Mouse (Mus musculus) brown adipose tissue, adult 24 weeks (tissue): ENCODE results near the gene Scamp2. TPM values are rescaled to one million over a fixed set of nuclear protein-coding genes. Genes with fewer than 3 reads are reported as not detected.

ENCODE experiments used
- H3K27ac ChIP-seq: fragments of 200-500 bp; replicated peaks from 2 replicates; pipeline ENCODE4 v1.5.1; 2012; ENCODE audit warnings: low read depth, mild to moderate bottlenecking, low read length
- H3K4me1 ChIP-seq: fragments of 200-500 bp; 2 replicates; pipeline ENCODE4 v1.6.1; 2012; ENCODE audit warnings: low read length, mixed read lengths; ENCODE audit not compliant: control insufficient read depth, insufficient read depth, insufficient read length
- H3K4me3 ChIP-seq: fragments of 200-500 bp; 2 replicates; pipeline ENCODE4 v1.5.1; 2012; ENCODE audit warnings: low read depth, mild to moderate bottlenecking, low read length, moderate library complexity; ENCODE audit not compliant: insufficient read depth
- polyA plus RNA-seq: library from polyadenylated mRNA; stranded (reverse); fragments of >200 nt; gene quantifications from 2 replicates; pipeline ENCODE4 v1.2.4, GENCODE M21; 2012; ENCODE audit not compliant: missing spikeins, insufficient read depth, insufficient read length

Gene Scamp2
- polyA plus RNA-seq, 1 experiment = 17.1 TPM

DNA sequence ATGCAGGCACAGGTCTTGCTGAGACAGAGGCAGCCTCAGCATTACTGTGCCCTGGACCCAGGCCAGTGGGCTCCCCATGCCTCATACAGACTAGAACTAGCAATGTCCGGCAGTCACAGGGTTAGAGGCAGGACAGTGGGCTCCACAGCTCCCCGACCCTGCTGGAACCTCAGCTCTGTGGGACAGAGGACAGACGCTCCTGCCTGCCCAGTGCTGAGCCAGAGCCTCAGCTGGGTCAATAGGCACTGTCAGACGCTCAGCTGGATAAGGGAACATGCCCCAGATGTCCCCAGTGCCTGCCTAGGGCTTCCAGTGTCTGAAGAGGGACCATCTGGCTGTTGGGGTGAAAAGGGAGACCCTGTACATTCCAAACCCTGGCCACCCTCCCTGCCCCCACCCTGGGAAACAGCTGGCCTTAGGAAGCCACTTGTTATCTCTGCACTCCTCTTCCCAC lies 37.2 kb downstream of the Scamp2 start:
- H3K4me3 ChIP-seq = no peak overlapping the region
- no peaks in the 10 kb centered on the region for H3K4me1 ChIP-seq
- no peak overlapping the region for H3K27ac ChIP-seq

DNA sequence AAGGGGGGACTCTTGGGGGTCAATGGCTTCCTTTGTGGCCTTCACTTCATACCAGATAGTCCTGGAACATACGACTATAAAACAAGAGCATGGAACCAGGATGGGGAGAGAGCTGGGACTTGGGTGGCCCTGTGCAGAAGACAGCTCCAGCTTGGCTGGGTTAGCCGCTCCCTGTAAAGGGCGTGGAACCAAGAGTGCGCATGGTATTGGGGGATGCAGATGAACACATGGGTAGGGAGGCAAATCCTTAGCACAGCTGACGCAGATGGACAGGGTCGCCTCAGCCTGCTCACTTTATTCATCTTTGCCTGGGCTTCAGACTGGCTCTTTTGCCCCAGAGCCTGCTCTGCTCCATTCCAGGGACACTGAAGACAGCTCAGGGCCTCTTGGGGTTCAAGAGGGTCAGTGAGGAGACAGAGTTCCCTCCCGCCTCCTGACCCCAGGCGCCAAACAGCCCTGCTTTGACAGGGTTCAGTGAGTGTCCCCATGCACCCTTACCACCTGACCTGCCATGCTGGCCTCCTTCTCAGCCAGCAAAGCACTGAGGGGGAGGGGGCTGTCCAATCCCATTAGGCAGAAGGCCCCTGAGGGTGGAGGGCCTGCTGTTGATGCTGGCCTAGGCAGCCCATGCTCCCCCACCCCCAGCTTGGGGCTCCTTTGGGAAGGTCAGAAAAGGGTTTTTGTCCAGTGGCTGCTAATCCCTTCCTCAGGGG lies 38.3 kb downstream of the Scamp2 start:
- Histone ChIP-seq H3K4me1 (no peaks in the 10 kb centered on the region), H3K27ac (no peak overlapping the region)

DNA sequence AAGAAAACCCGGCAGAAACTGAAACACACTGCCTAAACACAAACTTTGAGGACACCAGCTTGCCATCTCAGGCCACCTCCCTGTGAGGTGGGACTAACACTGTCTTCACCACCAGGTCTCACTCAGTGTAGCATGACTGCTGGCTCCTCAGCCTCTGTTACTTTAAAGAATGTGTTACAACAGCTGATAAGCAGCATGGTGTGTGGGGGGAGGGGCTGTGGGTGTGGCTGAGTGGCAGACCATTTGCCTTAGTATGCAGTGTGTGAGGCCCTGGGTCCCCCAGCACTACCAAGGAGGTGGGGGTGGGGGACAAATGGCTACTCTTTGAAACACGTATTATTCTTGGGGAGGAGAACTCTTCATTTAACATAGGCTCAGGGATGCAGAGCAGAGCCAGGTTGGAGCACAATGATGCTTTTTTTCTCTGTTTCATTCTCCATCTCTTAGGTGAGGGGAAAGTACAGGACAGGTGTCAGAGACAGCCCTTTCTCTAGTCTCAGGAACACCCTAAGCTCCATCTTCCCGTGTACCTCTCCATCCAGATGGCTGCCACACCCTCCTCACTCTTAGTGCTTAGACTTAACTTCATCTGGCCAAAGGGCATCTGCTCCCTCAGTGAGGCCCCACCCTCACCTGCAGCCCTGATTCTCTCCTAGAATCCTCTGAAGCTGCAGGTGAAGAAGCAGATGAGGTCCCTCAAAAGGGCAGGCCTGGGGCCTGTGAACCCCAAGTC lies 40.0 kb downstream of the Scamp2 start:
- H3K4me1 ChIP-seq = no peaks in the 10 kb centered on the region
- no peak overlapping the region for H3K27ac ChIP-seq
- H3K4me3 ChIP-seq = no peak overlapping the region

More for the DNA sequence above, 38.3 kb downstream of the Scamp2 start:
- no peak overlapping the region for H3K4me3 ChIP-seq

DNA sequence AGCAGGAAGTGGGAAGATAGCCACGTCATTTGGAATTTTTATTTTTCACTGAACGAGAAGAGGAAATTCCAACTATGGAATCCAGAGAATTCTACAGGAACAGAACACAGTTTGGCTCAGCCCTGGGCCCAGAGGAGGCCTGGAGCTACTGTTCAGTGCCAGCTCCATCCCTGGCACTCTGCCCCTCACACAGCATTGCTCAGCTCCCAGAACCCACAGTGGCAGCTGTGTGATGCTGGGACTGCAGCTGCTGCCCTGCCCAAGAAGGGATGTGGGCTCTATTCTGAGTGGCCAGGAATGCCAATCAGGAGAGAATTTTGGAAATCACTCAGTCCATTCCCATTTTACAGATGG lies 40.6 kb downstream of the Scamp2 start:
- no peaks in the 10 kb centered on the region for H3K4me1 ChIP-seq
- H3K4me3 ChIP-seq = no peak overlapping the region
- no peak overlapping the region for H3K27ac ChIP-seq

DNA sequence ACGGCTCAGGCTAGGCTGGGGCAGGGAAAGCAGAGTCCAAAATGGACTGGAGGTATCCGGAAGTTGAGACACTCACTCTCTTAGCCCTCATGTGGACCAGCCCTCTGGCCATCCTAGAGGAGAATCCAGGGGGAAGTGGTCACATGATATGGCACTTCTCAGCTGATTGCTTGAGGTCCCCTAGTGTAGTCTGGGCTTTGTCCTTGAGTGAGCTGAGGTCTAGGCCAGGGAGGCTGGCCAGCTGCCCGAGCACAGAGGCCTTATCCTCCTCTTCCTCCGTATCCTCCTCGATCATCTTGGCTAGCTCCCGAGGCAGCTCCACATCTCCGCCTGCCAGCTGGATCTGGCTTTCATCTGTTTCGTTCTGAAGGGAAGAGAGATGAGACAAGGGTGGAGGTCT lies 41.4 kb downstream of the Scamp2 start:
- H3K4me1 ChIP-seq = no peaks in the 10 kb centered on the region
- no peak overlapping the region for H3K27ac ChIP-seq
- no peak overlapping the region for H3K4me3 ChIP-seq

DNA sequence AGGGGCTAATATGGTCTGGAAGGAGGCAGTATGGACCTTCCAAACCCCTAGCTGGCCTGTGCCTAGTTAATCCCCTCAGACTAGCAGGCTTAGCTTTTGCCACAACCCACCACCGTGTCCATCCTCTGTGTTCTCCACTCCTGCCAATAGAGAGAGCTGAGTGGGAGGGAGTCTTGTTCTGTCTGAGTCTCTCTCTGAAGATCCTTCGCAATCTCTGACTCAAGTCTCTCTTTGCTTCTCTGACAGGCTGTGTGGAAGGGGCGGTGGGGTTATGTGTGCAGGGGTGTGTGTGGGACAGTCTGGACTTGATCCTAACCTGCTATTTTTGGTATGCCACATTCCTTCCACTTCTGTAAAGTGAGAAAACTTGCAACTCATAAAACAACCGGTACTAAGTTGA lies 44.1 kb downstream of the Scamp2 start:
- Histone ChIP-seq H3K4me1 (no peaks in the 10 kb centered on the region), H3K27ac (no peak overlapping the region), H3K4me3 (no peak overlapping the region)

DNA sequence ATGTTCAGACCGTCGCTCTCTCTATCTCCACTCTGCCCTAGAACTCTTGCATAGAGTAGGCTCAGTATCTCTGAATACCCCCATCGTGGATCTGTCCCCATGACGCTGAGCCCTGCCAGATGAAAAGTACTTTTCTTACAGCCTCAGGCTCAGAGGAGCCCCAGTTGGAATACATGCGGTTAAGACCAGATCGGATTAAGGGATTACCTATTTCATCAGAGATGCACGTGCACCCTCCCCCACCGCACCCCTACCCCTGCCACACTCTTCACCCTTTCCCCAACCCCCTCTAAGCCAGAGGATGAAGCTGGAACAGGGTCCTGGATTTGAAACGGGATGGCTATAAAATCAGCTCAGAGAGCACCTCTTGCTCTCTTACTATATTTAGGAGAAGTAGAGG lies 44.8 kb downstream of the Scamp2 start:
- Histone ChIP-seq H3K4me3 (no peak overlapping the region), H3K27ac (no peak overlapping the region), H3K4me1 (no peaks in the 10 kb centered on the region)

DNA sequence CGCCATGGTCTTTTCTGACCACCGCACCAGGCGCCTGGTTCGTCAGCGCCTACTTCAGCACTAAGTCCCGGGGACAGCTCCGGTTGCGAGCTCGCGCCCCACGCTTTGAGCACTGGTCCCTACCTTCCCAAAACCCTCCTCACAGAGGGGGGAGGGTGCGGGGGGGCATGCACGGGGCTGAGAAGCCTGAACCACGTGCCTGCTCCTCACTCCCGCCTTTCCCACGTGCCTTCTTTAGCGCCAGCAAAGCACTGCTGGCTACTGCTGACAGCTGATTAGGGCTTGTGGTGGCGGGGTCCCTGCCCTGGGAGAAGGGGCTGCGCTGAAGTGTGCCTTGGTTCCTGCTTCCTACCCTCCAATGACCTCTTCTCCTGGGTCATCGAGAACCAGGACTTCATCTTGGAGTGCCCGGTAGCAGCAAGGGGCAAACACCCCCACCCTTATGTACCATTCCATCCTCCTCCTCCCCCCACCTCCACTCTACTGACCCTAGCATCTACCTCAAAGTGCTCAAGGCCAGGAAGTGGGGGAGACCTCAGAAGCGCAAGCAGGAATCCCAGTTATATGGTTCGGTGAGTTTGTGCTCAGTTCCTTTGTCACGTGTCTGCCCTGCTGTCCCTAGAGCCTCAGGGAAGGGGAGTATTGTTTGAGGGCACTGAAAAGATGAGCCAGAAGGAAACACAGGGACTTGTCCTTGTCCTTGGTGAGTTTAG lies 45.6 kb downstream of the Scamp2 start, which contains the start of gene Cplx3:
TSS of gene Cplx3 (minus strand) at position 143 of the 713 bp plus-strand sequence.
- Histone ChIP-seq H3K4me1 (no peaks in the 10 kb centered on the region), H3K4me3 (no peak within 1 kb of the TSS), H3K27ac (no peak within 1 kb of the TSS)

DNA sequence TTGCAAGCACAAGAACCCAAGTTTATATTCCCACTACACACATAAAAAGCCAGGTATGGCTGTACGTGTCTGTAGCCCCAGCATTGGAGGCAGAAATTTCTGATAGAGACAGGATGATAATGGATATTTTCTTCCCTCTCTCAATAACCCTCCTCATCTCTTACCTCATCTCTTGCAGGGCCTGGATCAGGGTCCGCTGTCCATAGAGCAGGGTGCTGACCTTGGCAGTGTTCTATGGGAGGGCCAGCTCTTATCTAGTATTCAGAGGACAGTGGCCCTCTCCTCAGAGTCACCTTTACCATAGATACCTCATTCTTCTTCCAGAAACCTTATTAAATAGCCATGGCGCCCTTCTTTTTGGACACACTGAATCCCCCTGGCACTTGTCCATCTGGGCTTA lies 49.1 kb downstream of the Scamp2 start:
- no peak overlapping the region for H3K4me3 ChIP-seq
- H3K4me1 ChIP-seq = no peaks in the 10 kb centered on the region

DNA sequence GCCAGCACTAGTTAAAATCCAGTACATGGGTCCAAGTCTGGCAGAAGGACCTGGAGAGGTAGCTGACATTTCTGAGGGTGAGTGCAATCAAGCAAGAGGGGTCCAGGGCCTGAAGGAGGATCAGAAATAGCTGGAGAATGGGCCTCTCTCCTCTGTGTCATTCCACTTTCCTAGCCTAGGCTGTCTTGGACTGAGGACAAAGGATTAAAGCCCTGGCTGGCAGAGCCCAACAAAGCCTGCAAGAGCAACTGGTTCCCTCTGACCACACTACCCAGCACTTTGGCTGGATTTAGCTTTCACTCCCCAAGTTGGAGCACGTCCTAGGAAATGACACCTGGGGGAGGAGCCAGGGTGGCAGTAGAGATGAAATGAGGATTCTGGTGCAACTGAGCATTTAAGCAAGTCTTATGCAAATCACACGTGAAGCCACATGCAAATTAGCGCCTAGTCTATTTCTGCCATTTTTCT lies 49.6 kb downstream of the Scamp2 start:
- Histone ChIP-seq H3K27ac (no peak overlapping the region), H3K4me1 (no peaks in the 10 kb centered on the region), H3K4me3 (no peak overlapping the region)

More for the DNA sequence above, 49.1 kb downstream of the Scamp2 start:
- H3K27ac ChIP-seq = no peak overlapping the region

DNA sequence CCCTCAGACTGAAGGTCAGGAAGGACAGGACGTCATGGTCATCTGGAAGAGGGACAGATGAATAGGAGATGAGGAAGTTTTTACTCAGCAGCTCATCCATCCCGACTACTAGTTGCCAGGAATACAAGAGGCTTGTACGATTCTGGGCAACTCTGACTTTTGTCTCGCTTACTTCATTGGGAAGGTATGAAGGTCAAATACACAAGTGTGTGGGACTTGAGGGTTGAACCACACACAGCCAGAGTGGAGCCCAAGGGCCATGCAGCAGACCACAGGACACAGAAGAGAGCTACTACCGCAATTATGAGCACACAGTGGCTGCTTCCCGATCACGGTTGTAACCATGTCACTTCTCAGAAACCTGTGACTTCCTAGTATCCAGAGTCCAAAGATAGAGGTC lies 51.8 kb downstream of the Scamp2 start:
- H3K4me3 ChIP-seq = no peak overlapping the region
- no peaks in the 10 kb centered on the region for H3K4me1 ChIP-seq

DNA sequence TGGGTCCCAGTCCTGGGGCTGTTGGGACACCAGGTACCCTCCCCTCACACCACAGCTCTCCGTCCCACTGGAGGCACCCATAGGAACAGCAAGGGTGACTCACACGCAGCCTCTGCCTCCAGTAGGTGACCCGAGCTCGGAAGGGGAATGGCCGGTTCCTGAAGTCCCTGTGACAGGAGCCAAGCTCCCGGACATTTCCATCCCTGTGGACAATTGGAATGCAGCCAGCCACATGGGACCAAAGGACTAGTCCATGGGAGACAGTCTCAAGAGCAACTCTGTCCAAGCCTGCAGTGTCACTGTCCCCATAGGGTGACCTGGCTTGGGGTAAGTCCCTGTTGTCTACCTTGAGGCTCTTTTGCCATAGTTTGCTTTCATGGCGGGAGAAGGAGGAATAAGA lies 53.2 kb downstream of the Scamp2 start:
- Histone ChIP-seq H3K4me1 (no peaks in the 10 kb centered on the region), H3K27ac (no peak overlapping the region)

More for the DNA sequence above, 51.8 kb downstream of the Scamp2 start:
- no peak overlapping the region for H3K27ac ChIP-seq

DNA sequence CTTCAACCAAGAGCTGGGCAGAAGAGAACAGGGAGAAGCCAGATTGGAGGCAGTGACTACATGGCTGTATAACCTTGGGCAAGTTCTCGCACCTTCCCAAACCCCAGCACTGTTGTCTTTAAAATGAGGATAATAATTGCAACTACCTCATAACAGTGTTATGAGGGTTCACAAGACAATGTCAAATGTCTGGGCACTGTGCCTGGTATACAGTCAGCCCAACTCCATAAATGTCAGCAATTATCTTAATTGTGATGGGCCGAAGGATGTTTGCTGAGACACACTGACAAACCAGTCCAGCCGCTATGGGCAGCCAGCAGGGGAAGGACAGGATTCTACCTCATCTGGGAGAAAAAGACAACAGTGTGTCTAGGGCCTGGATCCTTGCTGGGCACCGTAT lies 54.0 kb downstream of the Scamp2 start:
- Histone ChIP-seq H3K4me1 (no peaks in the 10 kb centered on the region), H3K27ac (no peak overlapping the region), H3K4me3 (no peak overlapping the region)

More for the DNA sequence above, 53.2 kb downstream of the Scamp2 start:
- H3K4me3 ChIP-seq = no peak overlapping the region

DNA sequence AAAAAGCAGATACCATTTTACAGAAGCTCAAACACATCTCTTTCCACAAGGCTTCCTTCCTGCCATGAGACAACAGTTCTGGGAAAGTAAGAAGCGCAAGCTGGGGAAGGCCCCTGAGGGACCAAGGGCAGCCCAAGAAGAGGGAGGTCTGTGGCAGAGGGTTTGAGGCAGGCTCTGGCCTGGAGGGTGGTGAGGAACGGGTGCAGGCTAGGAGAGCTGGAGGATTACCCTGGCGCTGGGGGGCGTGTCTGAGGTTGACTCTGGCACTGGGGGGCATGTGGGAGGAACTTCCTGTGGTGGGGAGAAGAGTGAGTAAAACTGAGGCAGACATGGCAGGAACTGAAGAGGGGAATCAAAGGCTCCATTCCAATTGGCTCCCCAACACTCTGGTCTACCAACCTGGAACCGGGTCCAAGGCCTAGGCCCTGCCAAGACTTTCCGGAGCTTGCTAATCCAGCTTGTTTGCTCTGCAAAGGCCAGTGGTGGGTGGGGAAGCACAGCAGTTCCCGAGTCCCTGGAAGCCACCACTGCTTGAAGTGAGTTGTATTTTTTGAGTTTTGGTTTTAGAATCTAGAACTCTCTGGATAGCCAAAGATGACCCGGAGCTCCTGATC lies 56.9 kb downstream of the Scamp2 start:
- Histone ChIP-seq H3K4me1 (no peaks in the 10 kb centered on the region), H3K27ac (no peak overlapping the region), H3K4me3 (no peak overlapping the region)

DNA sequence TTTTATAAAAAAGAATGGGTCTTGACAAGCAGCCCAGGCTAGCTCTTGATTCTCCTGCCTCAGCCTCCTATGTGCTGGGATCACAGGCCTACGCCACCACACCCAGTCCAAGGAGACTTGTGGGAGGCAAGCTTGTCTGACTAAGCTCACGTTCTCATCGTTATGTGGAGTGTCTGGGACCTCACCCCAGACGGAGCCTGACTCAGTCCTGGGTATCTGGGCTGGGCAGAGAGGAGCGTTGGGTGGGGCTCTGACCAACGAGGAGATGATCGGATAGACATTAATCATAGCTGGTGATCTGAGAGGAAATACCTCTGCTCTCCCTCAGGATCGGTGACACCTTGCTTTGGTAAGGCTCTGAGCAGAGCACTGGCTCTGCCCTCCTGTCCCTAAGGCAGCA lies 58.1 kb downstream of the Scamp2 start:
- no peaks in the 10 kb centered on the region for H3K4me1 ChIP-seq
- no peak overlapping the region for H3K27ac ChIP-seq
- H3K4me3 ChIP-seq = no peak overlapping the region
